Mouse (Mus musculus) bone marrow, adult 2 months (tissue): ENCODE results near the gene Atp8a2.

Experiments used
- CTCF ChIP-seq: fragments of 200-500 bp; IDR thresholded peaks from 2 replicates; pipeline ENCODE4 v1.5.1; 2011; ENCODE audit warnings: low read length, control low read depth; ENCODE audit not compliant: control insufficient read depth, insufficient read depth
- POLR2A ChIP-seq: fragments of 200-500 bp; IDR thresholded peaks from 2 replicates; pipeline ENCODE4 v1.6.1; 2011; ENCODE audit warnings: low read depth, mild to moderate bottlenecking, control low read depth, low read length, borderline replicate concordance; ENCODE audit not compliant: control insufficient read depth

- no peak for TF ChIP-seq POLR2A
- no peak for TF ChIP-seq CTCF
Observed at GRCm38 (mm10) chr14:59657098-59657497, 539.9 kb downstream of the Atp8a2 start.
